Mouse (Mus musculus) kidney, adult 11 months (tissue): Measurements from ENCODE around the gene Wdr18.

Source experiments
- DNase-seq: peaks from one replicate; pipeline ENCODE4 v3.0.0; 2022

The Wdr18 gene

DNA sequence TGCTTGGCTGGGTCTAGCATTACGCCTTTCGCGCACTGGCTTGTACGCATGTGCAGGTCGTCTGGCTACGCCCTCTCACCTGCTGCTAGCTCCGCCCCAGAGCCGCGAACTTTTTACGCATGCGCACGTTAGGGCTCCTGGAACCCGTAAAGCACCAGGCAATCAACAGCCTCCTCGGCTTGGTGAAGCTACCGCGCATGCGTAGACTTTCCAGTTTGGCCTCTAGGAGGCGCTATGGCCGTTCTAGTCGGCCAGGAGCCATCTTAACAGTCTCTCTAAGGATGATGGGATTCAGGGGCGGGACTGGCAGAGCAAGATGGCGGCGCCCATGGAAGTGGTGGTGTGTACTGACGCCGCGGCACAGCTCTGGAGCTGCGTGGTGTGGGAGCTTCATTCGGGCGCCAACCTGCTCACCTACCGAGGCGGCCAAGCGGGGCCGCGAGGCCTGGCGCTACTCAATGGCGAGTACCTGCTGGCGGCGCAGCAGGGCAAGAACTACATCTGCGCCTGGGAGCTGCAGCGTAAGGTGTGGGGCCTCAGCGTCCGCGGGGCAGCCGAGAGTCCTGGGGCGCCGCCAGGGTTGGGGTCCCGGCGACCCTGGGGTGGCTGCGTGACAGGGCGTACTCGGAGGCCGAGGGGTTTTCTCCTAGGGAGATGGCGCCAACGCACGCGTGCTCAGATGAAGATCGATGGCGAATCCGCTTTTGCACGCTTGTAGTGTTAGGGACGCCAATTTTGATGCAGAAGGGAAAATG, at the start of gene Wdr18:
Gene Wdr18 (plus strand): TSS at position 306 of the 755 bp plus-strand sequence.
- peak; percentile 100 for DNase-seq

DNA sequence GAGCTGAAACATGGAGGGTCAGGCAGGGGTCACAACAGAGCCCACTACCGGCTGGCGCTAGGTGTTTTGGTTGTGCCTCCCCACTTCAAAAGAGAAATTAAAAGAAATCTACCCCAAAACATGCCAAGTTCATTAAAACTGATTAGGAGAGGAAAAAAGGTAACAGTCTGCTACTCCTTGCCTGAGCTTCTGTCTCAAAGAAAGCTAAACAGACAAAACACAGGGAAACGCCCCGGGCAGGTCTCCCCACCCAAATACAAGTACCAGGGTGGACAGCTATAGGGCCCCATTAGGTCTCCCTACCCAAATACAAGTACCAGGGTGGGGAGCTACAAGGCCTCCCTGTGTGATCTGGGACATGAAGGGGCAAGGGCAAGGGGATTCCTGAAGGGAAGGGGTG, 49.4 kb upstream of the Wdr18 start, which contains the start of gene Gm26602:
Gene Gm26602 (plus strand): TSS at position 301 of the 400 bp plus-strand sequence.
- DNase-seq = no peak

DNA sequence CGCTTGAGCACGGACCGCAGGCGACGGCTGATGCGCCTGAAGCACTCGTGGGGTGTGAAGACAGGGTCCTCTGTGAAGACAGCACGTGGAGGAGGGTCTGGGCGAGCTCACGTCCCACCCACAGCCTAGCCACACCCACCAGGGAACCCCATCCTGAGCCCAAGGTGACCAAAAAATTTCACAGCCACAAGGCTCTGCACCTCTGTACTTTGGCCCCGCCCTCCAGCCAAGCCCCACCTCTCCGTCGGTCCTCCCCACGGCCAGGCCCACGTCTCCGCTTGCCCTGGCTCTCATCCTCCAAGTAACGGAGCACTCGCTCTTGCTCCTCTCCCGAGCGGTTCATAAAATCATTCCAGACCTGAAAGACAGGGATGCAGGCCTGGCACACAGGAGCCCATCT, 47.5 kb upstream of the Wdr18 start:
- no peak for DNase-seq

DNA sequence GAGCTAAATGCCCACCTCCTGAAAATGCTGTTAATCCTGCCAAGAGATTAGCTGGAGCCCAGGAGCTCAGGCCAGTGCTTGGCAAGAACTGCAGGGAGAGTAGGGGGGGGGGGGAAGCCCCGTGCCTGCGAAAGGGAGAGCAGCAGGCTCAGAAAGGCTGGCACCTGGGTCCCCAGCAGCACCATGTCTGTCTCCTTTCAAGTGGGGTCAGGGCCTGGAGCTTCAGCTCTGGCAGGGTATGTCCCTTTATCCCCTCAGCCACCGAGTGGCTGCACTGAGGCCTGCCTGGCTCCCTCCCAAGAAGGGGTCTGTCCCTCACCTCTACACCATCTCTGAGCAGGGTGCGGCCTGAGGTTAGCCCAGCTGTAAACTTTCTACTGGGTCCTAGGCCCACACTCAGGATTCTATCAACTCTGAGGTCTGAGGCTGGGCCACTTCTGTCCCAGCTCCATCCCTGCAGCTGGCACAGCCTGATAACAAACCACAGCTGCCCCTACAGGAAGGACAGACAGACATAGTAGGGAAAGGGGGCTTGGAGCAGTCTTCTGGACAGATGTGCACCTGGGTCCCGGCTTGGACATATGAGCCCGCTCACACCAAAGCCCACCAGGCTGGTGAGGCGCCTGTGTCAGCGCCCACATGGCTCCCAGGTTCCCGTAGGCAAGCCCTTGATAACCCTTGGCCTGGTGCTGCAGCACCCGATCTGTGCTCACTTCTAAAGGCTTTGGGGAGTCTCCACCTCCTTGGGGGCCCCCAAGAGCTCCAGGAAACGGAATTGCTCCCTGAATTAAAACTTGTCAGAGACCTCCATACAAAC, 45.6 kb upstream of the Wdr18 start:
- no peak for DNase-seq

DNA sequence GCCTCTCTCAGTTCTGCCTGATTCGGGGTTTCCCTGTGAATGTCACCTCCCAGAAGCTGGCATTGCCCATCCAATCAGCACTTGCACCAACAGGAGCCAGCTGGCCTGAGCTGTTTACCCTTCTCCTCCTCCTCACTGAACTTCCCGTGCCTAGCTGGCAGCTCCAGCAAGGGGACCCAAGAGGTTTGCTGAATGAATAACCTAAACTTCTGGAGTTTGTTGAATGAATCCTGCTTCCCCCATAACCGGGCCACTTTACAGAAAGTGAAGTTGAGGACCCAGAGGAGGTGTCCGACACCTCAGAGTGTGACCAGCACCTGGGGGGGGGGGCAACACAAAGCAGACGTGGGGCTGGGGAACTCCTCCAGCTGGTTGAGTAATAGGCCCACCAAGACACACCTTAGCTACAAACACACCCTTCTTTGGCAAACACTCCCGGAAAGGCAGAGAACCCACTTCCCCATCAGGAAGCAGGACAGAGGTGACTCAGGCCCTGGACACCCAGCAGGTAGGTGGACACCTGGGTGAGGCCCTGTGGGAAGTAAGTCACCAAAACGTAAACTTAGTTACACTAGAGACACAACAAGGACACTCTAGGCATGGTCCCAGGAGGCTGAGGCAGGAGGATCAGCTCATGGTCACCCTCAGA, 44.9 kb upstream of the Wdr18 start:
- DNase-seq = no peak

DNA sequence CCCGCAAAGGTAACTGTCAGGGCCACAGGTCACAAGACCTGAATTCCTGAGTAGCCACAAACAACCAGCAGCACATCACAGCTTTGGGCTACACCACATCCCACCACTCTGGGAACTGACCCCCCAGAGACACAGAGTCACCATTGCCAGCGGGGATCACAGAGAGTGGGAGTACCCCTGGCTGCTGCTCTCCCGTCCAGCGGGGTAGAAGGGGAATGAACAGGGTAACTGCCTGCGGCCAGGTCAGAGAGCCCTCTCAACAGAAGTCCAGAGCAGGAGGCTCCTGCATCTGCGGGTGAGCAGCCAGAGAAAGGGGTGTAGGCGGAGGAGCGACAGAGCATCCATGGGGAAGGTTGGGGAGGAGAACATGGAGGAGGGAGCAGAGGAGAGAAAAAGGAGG, 43.9 kb upstream of the Wdr18 start:
- DNase-seq = peak; percentile 28

DNA sequence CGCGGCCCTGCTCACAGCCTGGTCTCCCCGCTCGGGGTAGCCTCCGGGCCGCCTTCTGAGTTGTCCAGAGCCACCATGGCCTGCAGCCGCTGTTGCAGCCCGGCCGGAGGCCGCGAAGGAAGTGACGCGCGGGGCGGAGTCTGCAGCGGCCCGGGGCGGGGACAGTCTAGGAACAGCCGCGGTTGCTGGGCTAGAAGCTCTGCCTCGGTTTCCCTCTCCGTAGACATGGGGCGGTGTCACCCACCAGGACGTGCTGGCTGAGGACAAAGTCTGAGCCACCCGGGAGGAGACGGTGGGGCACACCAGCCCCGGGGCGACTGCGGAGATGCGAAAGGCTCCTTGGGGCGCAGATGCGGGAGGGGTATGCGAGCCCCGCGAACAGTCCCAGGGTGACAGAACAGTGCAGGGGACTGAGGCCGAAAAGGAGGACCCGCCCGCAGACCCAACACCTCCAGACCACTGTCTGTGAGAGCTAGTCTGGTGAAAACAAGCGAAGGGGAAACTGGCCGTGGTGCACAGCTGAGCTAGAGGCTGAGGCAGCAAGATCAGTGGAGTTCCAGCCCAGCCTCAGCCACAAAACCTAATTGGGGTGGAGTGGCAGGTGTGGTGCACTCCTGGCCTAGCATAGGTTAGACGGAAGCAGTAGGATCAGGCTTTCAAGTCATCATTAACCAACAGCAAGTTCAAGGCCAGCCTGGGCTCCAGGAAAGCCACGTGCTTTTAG, 43.0 kb upstream of the Wdr18 start, which contains the start of gene Kiss1r:
Gene Kiss1r (plus strand): TSS at position 164 of the 724 bp plus-strand sequence.
- peak; percentile 77 for DNase-seq

DNA sequence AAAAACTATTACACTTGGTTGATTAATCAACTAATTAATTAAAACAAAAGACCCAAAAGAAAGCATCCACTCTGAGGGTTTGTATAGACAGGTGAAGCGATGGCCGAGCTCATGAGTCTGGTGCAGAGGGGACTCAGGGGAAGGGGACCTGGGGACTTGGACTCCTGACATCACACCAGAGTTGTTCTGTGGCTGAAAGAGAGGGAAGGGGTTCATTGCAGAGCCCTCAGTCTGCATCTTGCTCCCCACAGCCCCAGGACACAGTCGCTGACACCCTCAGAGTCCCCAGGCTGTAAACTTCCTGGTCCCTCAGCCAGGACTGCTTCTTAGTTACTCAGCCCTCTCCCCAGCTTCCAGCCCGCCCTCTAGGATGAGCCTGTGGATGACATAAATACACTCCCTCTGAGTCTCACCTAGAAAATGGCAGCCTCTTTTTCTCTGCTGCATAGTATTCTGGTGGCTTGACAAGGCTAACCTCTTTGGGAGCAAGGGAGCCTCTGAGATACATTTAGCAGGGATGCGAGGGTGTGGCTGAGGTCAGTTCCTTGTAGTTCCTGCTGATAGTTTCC, 42.3 kb upstream of the Wdr18 start:
- no peak for DNase-seq

DNA sequence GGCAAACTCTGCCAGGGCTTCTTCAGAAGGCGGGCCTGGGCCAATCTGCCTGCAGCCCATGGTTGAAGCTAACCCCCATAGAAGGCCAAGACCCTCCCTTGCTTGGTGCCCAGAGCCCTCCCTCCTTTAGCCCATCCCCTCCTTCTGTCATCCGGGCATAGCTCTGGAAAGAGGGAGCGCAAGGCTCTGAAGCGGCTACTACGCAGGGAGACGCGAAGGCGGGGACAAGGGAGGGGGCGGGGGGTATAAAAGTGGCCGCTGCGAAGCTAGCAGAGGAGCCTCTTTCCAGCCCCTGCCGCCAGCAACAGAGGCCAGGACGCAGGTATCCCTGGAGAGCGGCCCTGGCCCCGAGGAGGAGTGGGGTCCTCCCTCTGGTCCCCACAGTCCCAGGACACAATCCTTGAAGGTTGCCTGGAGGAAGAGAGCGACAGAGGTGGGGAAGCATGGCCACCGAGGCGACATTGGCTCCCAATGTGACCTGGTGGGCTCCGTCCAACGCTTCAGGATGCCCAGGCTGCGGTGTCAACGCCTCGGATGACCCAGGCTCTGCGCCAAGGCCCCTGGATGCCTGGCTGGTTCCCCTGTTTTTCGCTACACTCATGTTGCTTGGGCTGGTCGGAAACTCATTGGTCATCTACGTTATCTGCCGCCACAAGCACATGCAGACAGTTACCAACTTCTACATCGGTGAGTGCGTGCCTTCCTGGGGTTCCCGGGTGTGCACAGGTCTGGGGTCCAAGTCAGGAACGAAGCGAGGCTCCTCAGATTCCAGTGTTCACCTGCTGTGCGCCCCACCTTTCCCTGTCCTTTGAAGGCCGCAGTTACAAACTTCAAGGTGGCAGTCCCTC, 41.5 kb upstream of the Wdr18 start:
- DNase-seq = no peak

DNA sequence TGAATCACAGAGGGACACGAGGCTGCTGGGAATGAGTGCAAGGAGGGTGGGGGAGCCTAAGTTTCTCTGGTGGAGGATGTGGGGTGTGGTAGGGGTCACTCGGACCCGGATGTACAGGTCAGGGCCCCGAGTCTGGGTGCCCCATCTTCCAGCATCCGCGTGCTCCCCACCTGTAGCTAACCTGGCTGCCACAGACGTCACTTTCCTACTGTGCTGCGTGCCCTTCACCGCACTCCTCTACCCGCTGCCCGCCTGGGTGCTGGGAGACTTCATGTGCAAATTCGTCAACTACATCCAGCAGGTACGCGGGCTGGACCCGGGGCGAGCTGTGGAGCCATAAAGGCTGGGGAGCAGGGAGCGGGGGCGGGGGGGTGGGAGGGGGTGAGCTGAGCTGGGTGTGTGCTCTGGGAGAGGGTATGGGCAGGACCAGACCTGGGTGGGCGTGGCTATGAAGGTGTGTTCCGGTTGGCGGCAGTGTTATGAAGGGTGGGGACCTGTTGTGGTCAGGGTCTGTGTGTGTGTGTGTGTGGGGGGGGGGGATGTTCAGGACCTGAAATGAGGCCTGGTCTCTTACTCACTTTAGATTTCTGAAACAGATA, 40.6 kb upstream of the Wdr18 start:
- peak; percentile 29 for DNase-seq

DNA sequence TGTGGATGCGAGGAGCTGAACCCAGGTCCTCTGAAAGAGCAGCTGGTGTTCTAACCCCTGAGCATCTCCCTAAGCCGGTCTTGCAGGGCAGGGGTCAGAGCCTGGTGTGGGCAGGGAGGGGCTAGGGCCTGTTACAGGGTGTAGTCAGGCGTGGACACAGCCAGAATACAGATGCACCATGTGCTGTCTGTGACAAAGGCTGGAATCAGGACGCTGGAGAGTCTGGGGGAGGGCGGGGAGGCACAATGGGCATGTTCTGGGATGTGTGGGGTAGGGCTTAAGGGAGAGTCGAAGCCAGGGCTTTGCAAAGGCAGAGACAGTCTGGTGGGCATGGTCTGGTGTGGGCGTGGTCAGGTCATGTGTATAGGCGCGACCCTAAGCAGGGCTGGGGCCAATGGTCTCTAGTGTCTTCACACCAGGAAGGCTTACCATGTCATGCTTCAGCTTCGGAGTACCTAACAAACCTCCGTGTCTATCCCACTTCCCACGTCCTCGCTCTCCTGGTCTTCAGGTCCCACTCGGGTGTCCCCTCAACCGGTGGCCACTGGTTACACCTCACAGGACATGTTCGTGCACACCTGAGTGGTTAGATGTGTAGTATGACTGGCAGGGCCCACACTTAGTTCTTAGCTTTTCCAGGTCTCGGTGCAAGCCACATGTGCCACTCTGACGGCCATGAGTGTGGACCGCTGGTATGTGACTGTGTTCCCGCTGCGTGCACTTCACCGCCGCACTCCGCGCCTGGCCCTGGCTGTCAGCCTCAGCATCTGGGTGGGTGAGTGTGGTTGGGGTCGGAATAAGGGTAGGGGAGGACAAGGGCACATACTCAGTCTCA, 39.7 kb upstream of the Wdr18 start:
- peak; percentile 11 for DNase-seq

DNA sequence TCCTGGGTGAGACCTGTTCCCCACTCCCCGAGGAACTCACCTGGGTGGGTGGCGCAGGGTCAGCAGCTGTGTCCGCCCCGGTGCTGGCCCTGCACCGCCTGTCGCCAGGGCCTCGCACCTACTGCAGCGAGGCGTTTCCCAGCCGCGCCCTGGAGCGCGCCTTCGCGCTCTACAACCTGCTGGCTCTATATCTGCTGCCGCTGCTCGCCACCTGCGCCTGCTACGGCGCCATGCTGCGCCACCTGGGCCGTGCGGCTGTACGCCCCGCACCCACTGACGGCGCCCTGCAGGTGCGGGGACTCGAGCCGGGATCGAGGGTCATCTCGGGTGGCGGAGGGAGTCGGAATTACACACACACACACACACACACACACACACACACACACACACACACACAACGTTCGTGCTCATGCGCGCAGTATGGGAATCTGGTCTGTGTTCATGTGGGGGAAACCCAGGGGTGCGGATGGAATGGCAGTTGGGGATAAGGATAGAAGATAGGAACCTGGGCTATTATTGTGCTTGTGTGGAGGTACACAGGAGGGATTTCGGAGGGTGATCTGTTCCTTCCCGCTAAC, 38.9 kb upstream of the Wdr18 start, which contains the start of gene R3hdm4:
Gene R3hdm4 (minus strand): TSS at position 251 of the 578 bp plus-strand sequence.
- no peak for DNase-seq

DNA sequence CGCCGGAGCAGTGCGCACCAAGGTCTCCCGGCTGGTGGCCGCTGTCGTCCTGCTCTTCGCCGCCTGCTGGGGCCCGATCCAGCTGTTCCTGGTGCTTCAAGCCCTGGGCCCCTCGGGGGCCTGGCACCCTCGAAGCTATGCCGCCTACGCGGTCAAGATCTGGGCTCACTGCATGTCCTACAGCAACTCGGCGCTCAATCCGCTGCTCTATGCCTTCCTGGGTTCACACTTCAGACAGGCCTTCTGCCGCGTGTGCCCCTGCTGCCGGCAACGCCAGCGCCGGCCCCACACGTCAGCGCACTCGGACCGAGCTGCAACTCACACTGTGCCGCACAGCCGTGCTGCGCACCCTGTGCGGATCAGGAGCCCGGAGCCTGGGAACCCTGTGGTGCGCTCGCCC, 38.4 kb upstream of the Wdr18 start:
- DNase-seq = no peak

DNA sequence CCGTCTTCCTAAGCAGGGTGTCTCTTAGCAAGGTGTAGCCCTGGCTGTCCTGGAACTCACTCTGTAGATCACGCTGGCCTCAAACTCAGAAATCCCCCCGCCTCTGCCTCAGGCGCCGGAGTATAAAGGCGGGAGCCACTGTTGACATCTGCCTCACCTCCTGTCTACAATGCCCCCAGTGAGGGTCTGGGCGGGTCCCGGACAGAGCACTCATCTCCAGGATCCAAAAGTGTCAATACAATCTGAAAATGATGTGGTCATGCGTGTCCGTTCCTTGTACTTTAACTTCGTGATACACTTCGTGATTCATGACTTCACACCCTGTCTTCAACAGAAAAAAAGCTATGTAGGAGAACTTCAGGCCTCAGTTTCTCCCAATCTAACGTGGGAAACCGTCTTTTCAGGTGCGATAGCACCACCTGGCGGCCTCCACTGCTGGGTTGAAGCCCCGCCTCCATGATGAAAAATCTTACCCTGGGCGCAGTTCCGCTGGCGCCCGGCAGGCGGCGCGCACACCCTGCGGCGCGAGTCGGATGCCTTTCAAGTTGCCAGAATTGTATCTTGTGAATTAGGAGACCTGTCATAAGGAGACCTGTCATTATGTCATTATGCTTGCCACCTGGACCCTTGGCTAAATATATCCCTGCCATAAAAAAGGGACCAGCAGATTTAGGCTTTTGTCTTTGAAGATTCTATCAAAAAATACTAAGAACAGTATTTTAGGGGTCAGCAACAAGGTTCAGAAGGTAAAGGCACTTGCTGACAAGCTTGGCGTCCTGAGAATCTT, 34.8 kb upstream of the Wdr18 start:
- DNase-seq = peak; percentile 87

DNA sequence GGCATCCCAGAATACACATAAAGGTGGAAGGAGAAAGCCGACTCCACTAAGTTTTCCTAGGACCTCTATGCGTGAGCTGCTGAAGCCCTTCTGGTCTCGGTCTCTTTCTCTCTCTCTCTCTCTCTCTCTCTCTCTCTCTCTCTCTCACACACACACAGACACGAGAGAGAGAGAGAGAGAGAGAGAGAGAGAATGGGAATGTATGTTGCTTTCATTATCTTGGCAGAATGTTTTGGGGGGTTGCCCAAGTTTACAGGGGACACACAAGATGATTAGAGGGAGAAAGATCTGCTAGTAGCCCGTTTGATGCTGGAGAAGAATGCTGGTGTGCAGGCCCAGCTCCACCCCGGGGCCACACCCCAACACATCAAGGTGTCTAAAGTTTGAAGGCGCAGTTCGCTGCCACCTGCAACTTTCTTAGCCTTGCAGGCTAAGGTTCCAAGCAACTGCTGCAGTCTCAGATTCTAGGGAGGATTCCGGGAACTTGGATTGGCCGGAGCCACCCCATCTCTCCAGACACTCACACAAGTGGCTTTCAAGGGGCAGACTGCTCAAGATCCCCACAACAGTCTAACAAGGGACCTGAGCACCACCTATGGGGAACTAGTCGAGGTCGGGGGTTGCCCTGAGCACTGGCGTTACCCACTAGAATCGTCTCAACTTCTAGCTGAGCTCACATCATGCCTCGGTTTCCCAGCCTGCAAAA, 34.0 kb upstream of the Wdr18 start:
- no peak for DNase-seq

DNA sequence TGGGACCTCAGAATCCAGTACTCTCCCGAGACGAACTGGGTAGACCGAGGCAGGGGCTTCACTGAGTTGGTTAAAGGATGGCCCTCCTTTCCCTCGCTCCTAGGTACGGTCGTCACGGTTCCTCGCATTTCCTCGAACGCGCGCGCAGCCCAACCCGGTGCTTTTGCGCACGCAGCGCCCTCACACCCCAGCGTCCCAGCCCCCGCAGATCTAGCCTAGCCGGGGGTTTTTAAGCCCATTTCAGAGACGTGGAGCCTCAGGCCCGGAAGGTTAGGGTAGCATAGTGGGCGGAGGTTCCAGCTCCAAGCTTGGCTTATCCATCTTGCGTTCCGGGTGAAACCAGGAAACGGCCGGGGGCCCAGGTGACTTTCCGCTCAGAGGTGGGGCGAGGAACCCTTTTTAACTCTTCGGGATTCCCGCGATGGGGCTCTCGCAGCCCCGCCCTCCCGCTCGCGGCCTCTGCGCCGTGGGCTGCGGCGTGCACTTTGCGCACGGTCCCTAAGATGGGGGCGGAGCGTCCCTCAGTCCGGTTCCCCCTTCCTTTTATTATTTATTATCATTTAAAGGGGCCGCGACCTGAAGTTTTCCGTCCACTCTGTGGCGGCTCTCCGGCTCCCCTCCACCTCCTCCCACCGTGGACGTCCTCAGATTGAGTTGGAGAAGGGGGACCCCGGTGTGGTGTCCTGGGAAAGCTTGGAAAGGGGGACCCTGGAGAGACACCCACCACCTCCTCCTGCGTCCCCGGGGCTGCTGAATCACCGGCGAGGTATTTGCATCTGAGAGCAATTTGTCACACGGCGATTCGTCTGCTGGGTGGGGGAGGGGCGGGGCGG, 33.2 kb upstream of the Wdr18 start, which contains the start of gene Arid3a:
Gene Arid3a (plus strand): TSS at position 553 of the 833 bp plus-strand sequence.
- DNase-seq = peak; percentile 90
